Mouse (Mus musculus): Measurements from ENCODE around the gene Zfp526. TPM values are rescaled to one million over a fixed set of nuclear protein-coding genes. Genes with fewer than 3 reads are reported as not detected.

Gene Zfp526
- total RNA-seq, 2 experiments from 2014 or later, result 4.9 to 10.0 TPM

Other genes starting within 250 kb of the Zfp526 start
- gene Rabac1, start 248.7 kb upstream of the Zfp526 start, total RNA-seq (2014; fragmentation: Nextera tagmentation), result 112 and 164 TPM in 2 replicates
- gene Rabac1, start 248.7 kb upstream of the Zfp526 start, total RNA-seq (2017), result 118 and 121 TPM in 2 replicates
- gene Atp1a3, start 215.5 kb upstream of the Zfp526 start, total RNA-seq (2014; fragmentation: Nextera tagmentation), result 34.6 and 53.7 TPM in 2 replicates
- gene Atp1a3, start 215.5 kb upstream of the Zfp526 start, total RNA-seq (2017), result 24.4 and 34.1 TPM in 2 replicates
- gene Grik5, start 149.1 kb upstream of the Zfp526 start, total RNA-seq (2014; fragmentation: Nextera tagmentation), result 5.0 and 9.4 TPM in 2 replicates
- gene Grik5, start 149.1 kb upstream of the Zfp526 start, total RNA-seq (2017), result 0.72 and 1.8 TPM in 2 replicates
- 6.7 and 13.2 TPM in 2 replicates for gene Zfp574, start 148.9 kb upstream of the Zfp526 start, total RNA-seq (2014; fragmentation: Nextera tagmentation)
- gene Zfp574, start 148.9 kb upstream of the Zfp526 start, total RNA-seq (2017), result 5.6 and 6.5 TPM in 2 replicates
- 18.4 and 26.6 TPM in 2 replicates for gene Pou2f2, start 41.7 kb upstream of the Zfp526 start, total RNA-seq (2014; fragmentation: Nextera tagmentation)
- gene Pou2f2, start 41.7 kb upstream of the Zfp526 start, total RNA-seq (2017), result 5.0 and 5.1 TPM in 2 replicates
- gene Dedd2, start 810 bp upstream of the Zfp526 start, total RNA-seq (2014; fragmentation: Nextera tagmentation), result 13.5 and 22.0 TPM in 2 replicates
- gene Dedd2, start 810 bp upstream of the Zfp526 start, total RNA-seq (2017), result 16.9 and 18.4 TPM in 2 replicates
- 76.4 and 110 TPM in 2 replicates for gene Gsk3a, start 16.4 kb downstream of the Zfp526 start, total RNA-seq (2014; fragmentation: Nextera tagmentation)
- gene Gsk3a, start 16.4 kb downstream of the Zfp526 start, total RNA-seq (2017), result 41.8 and 45.8 TPM in 2 replicates
- 10.5 and 10.7 TPM in 2 replicates for gene Erf, start 29.3 kb downstream of the Zfp526 start, total RNA-seq (2014; fragmentation: Nextera tagmentation)
- 5.3 and 6.0 TPM in 2 replicates for gene Erf, start 29.3 kb downstream of the Zfp526 start, total RNA-seq (2017)
- 130 and 136 TPM in 2 replicates for gene Cic, start 46.3 kb downstream of the Zfp526 start, total RNA-seq (2014; fragmentation: Nextera tagmentation)
- gene Cic, start 46.3 kb downstream of the Zfp526 start, total RNA-seq (2017), result 25.1 and 31.3 TPM in 2 replicates
- gene Pafah1b3, start 76.6 kb downstream of the Zfp526 start, total RNA-seq (2014; fragmentation: Nextera tagmentation), result 17.2 and 41.6 TPM in 2 replicates
- gene Pafah1b3, start 76.6 kb downstream of the Zfp526 start, total RNA-seq (2017), result 16.1 and 17.4 TPM in 2 replicates
- gene Prr19, start 80.0 kb downstream of the Zfp526 start, total RNA-seq (2014; fragmentation: Nextera tagmentation), result not detected in 2 replicates
- not detected in 2 replicates for gene Prr19, start 80.0 kb downstream of the Zfp526 start, total RNA-seq (2017)
- not detected in 2 replicates for gene Tmem145, start 84.7 kb downstream of the Zfp526 start, total RNA-seq (2014; fragmentation: Nextera tagmentation)
- not detected in 2 replicates for gene Tmem145, start 84.7 kb downstream of the Zfp526 start, total RNA-seq (2017)
- 3.1 and 5.0 TPM in 2 replicates for gene Megf8, start 95.7 kb downstream of the Zfp526 start, total RNA-seq (2014; fragmentation: Nextera tagmentation)
- 3.2 and 4.0 TPM in 2 replicates for gene Megf8, start 95.7 kb downstream of the Zfp526 start, total RNA-seq (2017)
- gene Cnfn, start 148.3 kb downstream of the Zfp526 start, total RNA-seq (2014; fragmentation: Nextera tagmentation), result not detected in 2 replicates
- not detected in 2 replicates for gene Cnfn, start 148.3 kb downstream of the Zfp526 start, total RNA-seq (2017)
- 10.7 and 27.1 TPM in 2 replicates for gene Lipe, start 177.3 kb downstream of the Zfp526 start, total RNA-seq (2014; fragmentation: Nextera tagmentation)
- gene Lipe, start 177.3 kb downstream of the Zfp526 start, total RNA-seq (2017), result 6.1 and 6.2 TPM in 2 replicates
- gene Cxcl17, start 191.5 kb downstream of the Zfp526 start, total RNA-seq (2014; fragmentation: Nextera tagmentation), result not detected in 2 replicates
- gene Cxcl17, start 191.5 kb downstream of the Zfp526 start, total RNA-seq (2017), result not detected in 2 replicates

Measured in granulocyte monocyte progenitor cell, adult 5-6 weeks (primary cell).